Mouse (Mus musculus) liver, embryonic 13.5 days (tissue): ENCODE results near the gene Spaca4. TPM values are rescaled to one million over a fixed set of nuclear protein-coding genes. Genes with fewer than 3 reads are reported as not detected.

ENCODE experiments used
- ATAC-seq: fragments of 200-750 bp; cut with Nextera tagmentation; 2 replicates; pipeline ENCODE4 v1.8.0; 2017; ENCODE audit warnings: low read depth, mild to moderate bottlenecking, moderate number of reproducible peaks, moderate library complexity
- DNase-seq: peaks from one replicate; pipeline ENCODE4 v3.0.0; 2022
- H3K27ac ChIP-seq: fragments of 300-500 bp; sonication (generic); 2 replicates; pipeline ENCODE4 v1.5.1; 2015; ENCODE audit warnings: moderate library complexity, mild to moderate bottlenecking, inconsistent platforms
- H3K27me3 ChIP-seq: fragments of 300-500 bp; sonication (generic); 2 replicates; pipeline ENCODE4 v1.6.1; 2015; ENCODE audit warnings: mild to moderate bottlenecking, inconsistent platforms
- H3K36me3 ChIP-seq: fragments of 300-500 bp; sonication (generic); 2 replicates; pipeline ENCODE4 v1.6.1; 2015; ENCODE audit warnings: mild to moderate bottlenecking, inconsistent platforms
- H3K4me1 ChIP-seq: fragments of 300-500 bp; sonication (generic); replicated peaks from 2 replicates; pipeline ENCODE4 v1.6.1; 2015; ENCODE audit warnings: inconsistent platforms
- H3K4me2 ChIP-seq: fragments of 300-500 bp; sonication (generic); 2 replicates; pipeline ENCODE4 v1.6.1; 2015; ENCODE audit warnings: inconsistent platforms, mild to moderate bottlenecking, moderate library complexity
- H3K4me3 ChIP-seq: fragments of 300-500 bp; sonication (generic); replicated peaks from 2 replicates; pipeline ENCODE4 v1.5.1; 2015; ENCODE audit warnings: mild to moderate bottlenecking, inconsistent platforms
- H3K9ac ChIP-seq: fragments of 300-500 bp; sonication (generic); 2 replicates; pipeline ENCODE4 v1.6.1; 2015; ENCODE audit warnings: mild to moderate bottlenecking, inconsistent platforms
- H3K9me3 ChIP-seq: fragments of 300-500 bp; sonication (generic); replicated peaks from 2 replicates; pipeline ENCODE4 v1.6.1; 2016; ENCODE audit warnings: inconsistent platforms
- WGBS: fragments of 180-500 bp; shearing (Covaris S2); methylation state at CpG from one replicate; pipeline ENCODE4 v1.1.7; 2015; ENCODE audit not compliant: insufficient replicate concordance; 5-methylcytosine and 5-hydroxymethylcytosine counted together
- polyA plus RNA-seq: library from polyadenylated mRNA; unstranded; fragments of >200 nt; fragmentation: Nextera tagmentation; extraction: Ambion mirVana; gene quantifications from 2 replicates; pipeline ENCODE4 v1.2.1, GENCODE M21; 2015

Spaca4 gene
- polyA plus RNA-seq, 1 experiment from 2014 or later: not detected

DNA sequence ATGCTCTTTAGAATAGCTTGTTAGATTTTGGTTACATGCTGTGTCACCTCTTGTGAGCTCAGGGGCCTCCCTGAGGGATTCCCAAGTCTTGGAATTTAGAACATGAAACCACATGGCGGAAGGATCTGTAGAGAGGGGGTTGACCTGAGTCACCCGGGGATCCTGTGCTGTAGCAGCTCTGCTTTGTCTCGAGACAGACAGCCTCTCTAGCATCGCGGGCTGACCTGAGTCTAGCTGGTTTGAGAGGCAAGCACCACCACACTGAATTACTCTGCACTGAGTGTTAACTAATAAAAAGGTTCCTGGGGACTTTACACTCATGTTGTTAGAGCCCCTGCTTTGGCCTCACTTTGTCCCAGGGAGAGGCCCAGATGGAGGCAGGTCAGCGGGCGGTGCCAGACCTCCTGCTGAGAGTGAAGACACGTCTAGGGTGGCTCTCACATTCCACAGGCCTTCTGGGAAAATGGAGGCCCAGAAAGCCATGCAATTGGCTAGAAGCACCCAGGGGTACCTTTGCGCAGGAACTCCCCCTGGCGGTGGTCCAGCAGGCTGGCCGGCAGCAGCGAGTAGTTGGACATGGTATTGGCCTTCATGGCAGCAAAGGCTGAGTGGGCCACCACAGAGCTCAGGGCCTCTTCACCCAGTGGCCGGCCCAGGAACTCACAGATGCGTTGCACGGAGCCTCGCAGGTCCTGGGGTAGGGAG, 5.3 kb upstream of the Spaca4 start:
- H3K4me2 ChIP-seq: no peak overlapping the region
- peaks cover 26% of the 10 kb centered on the region for H3K36me3 ChIP-seq
- no peaks in the 10 kb centered on the region for H3K27me3 ChIP-seq
- WGBS: 22% methylated on average over 16 of the region's 16 CpGs
- no peak overlapping the region for H3K9ac ChIP-seq
- peaks cover 29% of the 10 kb centered on the region for H3K4me1 ChIP-seq
- DNase-seq (peak; percentile 47), ATAC-seq (0 out of 2 replicates have a peak, but pooled peaks have one; percentile 10)
- no peaks in the 10 kb centered on the region for H3K9me3 ChIP-seq
- no peak overlapping the region for H3K27ac ChIP-seq
- H3K4me3 ChIP-seq: no peak overlapping the region

DNA sequence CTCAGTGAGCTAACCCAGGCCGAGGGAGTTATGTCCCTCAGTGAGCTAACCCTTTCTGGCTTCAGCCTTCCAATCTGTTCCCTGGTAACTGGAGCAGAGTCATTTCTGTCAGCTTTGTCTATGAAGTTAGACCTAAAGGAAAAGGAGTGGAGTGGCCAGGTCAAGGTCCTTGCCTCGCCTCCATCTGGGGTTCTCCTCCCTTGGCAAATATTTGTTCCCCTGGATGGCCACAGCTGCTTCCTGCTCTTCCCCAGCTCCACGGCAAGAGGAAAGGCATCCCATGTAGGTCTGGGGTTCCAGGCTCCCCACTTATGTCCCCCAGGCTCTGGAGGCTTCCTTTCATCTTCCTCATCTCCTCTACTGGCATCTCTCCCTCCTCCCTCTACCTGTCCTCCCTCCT, 2.0 kb upstream of the Spaca4 start:
- 63% methylated on average over 3 of the region's 3 CpGs for WGBS
- ATAC-seq (no peak), DNase-seq (no peak)
- H3K4me1 ChIP-seq: peaks cover 29% of the 10 kb centered on the region
- H3K27ac ChIP-seq: no peak overlapping the region
- H3K4me2 ChIP-seq: no peak overlapping the region
- H3K27me3 ChIP-seq: no peaks in the 10 kb centered on the region
- no peaks in the 10 kb centered on the region for H3K9me3 ChIP-seq
- no peak overlapping the region for H3K4me3 ChIP-seq
- H3K36me3 ChIP-seq: peaks cover 58% of the 10 kb centered on the region
- H3K9ac ChIP-seq: no peak overlapping the region

DNA sequence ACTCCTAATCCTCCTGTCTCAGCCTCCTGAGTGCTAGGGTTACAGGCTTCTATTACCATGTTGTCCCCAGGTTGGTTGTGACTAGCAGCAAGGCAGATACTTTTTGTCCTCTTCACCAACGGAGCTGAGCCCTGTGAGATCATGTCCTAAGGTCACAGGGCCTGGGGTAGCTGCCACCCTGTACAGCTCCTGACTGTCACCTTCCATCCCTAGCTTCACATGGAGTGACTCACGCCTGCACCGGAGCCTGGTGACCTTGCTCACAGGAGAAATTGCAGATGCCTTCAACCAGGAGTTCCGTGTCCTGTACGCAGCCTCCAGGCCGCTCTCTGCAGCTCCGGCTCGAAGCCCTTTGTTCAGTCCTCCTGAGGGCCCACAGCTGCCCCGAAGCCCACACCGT, 806 bp upstream of the Spaca4 start:
- WGBS: 88% methylated on average over 10 of the region's 10 CpGs
- Histone ChIP-seq H3K36me3 (peaks cover 70% of the 10 kb centered on the region), H3K4me3 (no peak overlapping the region), H3K27ac (no peak overlapping the region), H3K9ac (no peak overlapping the region), H3K9me3 (no peaks in the 10 kb centered on the region), H3K27me3 (no peaks in the 10 kb centered on the region), H3K4me1 (peaks cover 30% of the 10 kb centered on the region), H3K4me2 (no peak overlapping the region)
- no peak for DNase-seq
- ATAC-seq: no peak

DNA sequence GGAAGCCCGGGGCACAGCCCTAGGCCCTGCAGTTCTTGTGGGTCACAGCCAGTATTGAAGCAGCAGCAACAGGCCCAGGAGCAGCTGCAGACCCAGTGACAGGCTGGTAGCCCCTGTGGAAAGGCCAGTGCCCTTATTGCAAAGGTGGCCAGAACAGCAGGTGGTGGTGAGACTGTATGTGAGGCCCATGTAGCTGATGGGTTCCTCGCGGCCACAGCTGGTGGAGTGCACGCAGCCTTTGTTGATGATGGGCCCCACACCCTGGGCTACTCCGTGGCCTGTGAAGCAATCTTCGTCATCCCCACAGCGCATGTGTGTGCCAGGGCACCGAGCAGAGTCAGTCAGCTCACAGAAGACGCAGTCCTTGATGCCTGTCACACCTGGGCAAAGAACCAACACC, 462 bp downstream of the Spaca4 start:
- ATAC-seq: no peak
- Histone ChIP-seq H3K9me3 (no peaks in the 10 kb centered on the region), H3K27ac (no peak overlapping the region), H3K4me3 (no peak overlapping the region), H3K27me3 (no peaks in the 10 kb centered on the region), H3K36me3 (peaks cover 83% of the 10 kb centered on the region), H3K4me1 (peaks cover 34% of the 10 kb centered on the region), H3K4me2 (no peak overlapping the region), H3K9ac (no peak overlapping the region)
- WGBS: 85% methylated on average over 9 of the region's 9 CpGs
- DNase-seq: no peak

DNA sequence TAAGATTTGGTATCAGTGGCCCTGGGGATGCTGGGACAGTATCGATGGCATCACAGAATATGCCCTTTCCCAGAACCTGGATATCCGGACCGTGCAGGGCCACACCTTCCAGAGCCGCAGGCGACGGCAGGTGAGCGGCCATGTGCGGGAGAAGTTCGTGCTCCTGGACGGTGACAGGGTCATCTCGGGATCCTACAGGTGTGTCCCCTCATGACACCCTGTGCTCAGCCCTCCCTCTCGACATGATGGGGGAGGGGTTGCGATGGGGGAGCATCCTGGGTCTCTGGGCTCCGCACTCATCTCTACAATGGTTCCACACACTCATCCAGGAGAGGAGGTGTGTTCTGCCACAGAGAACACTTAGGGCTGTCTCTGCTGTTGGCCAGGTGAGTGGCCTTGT, 1.8 kb downstream of the Spaca4 start:
- ATAC-seq: no peak
- H3K9me3 ChIP-seq: no peaks in the 10 kb centered on the region
- 85% methylated on average over 14 of the region's 14 CpGs for WGBS
- no peak overlapping the region for H3K27ac ChIP-seq
- peaks cover 36% of the 10 kb centered on the region for H3K4me1 ChIP-seq
- no peak for DNase-seq
- peaks cover 91% of the 10 kb centered on the region for H3K36me3 ChIP-seq
- no peaks in the 10 kb centered on the region for H3K27me3 ChIP-seq
- H3K4me3 ChIP-seq: no peak overlapping the region
- H3K4me2 ChIP-seq: no peak overlapping the region
- no peak overlapping the region for H3K9ac ChIP-seq

DNA sequence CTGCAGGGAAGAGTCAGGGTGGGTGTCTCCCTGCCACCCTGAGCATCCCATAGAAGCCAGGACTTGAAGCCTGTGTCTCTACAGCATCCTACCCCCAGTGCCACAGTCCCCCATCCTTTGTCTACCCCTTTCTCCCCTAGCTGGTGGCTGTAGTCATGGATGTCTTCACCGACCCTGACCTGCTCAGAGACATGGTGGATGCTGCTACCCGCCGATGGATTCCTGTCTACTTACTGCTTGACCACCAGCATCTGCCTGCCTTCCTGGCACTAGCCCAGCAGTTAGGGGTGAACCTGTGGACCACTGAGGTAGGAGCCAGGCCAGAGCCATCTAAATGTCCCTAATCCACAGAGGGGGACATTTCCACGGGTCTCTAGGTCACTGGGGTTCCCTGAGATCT, 2.3 kb downstream of the Spaca4 start:
- H3K4me3 ChIP-seq: no peak overlapping the region
- WGBS: 88% methylated on average over 4 of the region's 4 CpGs
- ATAC-seq (no peak), DNase-seq (no peak)
- no peaks in the 10 kb centered on the region for H3K9me3 ChIP-seq
- H3K36me3 ChIP-seq: peaks cover 89% of the 10 kb centered on the region
- no peak overlapping the region for H3K9ac ChIP-seq
- peaks cover 37% of the 10 kb centered on the region for H3K4me1 ChIP-seq
- H3K4me2 ChIP-seq: no peak overlapping the region
- H3K27ac ChIP-seq: no peak overlapping the region
- H3K27me3 ChIP-seq: no peaks in the 10 kb centered on the region

DNA sequence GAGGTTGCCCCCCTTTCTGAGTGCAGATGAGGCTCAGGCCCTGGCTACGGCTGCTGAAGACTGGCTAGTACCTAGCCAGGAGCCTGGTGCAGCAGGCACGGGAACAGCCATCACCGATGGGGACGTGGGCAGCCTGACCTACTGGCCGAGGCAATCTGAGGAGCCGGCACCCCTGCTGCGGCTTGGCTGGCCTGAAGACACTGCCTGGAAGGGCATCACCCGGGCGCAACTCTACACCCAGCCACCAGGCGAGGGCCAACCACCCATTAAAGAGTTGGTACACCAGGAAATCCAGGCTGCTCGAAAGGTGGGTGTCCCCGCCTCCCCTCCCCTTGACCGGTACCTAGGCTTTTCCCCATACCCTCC, 3.3 kb downstream of the Spaca4 start:
- H3K27ac ChIP-seq: 0 out of 2 replicates have a peak overlapping the region, but pooled peaks have one; percentile 29
- H3K4me3 ChIP-seq: no peak overlapping the region
- H3K9ac ChIP-seq: no peak overlapping the region
- peaks cover 84% of the 10 kb centered on the region for H3K36me3 ChIP-seq
- WGBS: 79% methylated on average over 13 of the region's 13 CpGs
- H3K27me3 ChIP-seq: no peaks in the 10 kb centered on the region
- no peak for DNase-seq
- H3K9me3 ChIP-seq: no peaks in the 10 kb centered on the region
- H3K4me2 ChIP-seq: no peak overlapping the region
- H3K4me1 ChIP-seq: peaks cover 32% of the 10 kb centered on the region
- no peak for ATAC-seq

DNA sequence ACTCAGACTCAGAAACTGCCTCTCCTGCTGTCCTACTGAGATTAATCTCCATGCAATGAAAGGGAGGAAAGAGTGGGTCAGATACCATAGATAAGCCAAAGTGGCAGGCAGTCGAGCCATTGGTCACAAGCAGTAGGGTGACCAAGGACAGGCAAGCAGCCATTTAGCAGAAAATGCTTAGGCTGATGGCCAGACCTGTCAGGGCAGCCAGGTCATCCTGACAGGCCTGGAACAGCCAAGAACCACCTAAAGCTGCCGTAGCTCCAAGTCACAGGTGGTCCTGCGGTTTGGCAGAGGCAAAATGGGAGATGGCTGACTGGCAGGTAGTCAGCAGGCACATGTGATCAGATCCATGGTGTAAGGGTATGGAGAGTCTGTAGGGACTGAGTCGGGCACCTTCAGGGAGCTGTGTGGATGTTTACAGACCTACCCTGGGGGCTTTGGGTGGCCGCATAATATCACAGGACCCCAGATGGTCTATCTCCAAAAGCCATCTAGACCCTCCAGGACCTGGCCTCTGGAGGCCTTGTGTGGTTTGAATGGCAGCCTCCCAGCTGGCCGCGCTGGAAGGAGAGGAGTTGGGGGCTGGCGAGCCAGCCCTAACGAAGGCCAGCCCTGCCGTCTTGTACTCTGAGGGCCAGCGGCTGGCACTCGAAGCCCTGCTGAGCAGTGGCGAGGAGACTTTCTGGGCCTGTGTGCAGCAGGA, 3.8 kb downstream of the Spaca4 start:
- no peak overlapping the region for H3K4me3 ChIP-seq
- H3K4me1 ChIP-seq: peaks cover 35% of the 10 kb centered on the region
- WGBS: 74% methylated on average over 13 of the region's 13 CpGs
- H3K27me3 ChIP-seq: no peaks in the 10 kb centered on the region
- DNase-seq (no peak), ATAC-seq (no peak)
- H3K36me3 ChIP-seq: peaks cover 79% of the 10 kb centered on the region
- H3K9me3 ChIP-seq: no peaks in the 10 kb centered on the region
- H3K4me2 ChIP-seq: no peak overlapping the region
- H3K9ac ChIP-seq: no peak overlapping the region
- peak overlapping the region; percentile 29; the same call in 1 of the 2 replicates for H3K27ac ChIP-seq

DNA sequence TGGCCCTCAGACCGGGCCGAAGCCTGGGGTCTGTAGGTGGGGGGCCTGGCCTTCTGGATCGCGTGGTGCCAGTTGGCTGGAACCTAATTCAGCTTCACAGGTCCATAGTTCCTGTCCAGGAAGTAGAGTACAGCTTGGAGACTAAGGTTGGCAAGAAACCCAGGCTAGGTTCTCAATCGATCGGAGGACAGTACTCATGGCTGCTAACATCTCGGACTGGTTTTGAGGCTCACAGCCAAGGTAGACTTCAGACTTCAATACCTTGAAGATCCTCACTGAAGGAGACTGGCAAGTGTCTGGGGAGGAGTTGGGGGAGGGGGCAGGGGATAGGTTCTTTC, 4.4 kb downstream of the Spaca4 start:
- H3K27me3 ChIP-seq: no peaks in the 10 kb centered on the region
- no peak overlapping the region for H3K9ac ChIP-seq
- no peaks in the 10 kb centered on the region for H3K9me3 ChIP-seq
- no peak overlapping the region for H3K4me2 ChIP-seq
- H3K4me1 ChIP-seq: peaks cover 41% of the 10 kb centered on the region
- peaks cover 73% of the 10 kb centered on the region for H3K36me3 ChIP-seq
- no peak overlapping the region for H3K4me3 ChIP-seq
- 0 out of 2 replicates have a peak overlapping the region, but pooled peaks have one; percentile 9 for H3K27ac ChIP-seq
- DNase-seq: no peak
- 78% methylated on average over 7 of the region's 7 CpGs for WGBS
- ATAC-seq: no peak

DNA sequence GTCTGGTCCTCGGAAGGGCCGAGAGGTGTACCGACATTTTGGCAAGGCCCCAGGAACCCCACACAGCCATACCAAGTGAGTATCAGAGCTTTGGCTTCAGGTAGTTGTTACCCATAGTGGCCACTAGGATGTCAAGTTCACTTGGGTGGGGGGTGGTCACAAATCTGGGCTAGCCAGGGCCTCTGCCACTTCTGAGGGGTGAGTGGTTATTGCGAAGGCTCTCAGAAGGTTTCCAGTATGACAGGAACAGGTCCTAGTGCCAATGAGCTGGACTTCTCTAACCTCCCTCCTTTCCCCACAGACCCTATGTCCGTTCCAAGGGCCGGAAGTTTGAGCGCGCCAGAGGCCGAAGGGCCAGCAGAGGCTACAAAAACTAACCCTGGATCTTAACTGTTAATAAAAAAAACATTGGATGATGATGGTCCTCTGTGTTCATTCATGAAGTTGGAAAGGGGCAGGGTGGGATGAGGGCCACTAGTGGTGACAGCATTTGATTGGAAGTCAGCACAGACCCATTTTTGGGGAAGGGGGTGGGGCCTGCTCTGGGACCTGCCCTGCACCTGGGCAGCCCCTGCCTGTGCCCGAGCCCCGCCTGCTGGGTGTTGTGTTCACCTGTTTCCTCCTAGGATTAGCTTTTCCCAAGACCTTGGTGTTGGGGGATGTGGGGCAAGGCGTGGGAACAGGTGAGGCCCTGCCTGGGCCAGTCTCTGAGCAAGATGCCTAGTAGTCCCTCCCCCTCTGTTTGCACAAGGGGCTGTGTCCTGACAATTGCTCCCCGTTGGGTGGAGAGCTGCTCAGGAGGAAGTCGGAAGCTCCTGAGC, 5.0 kb downstream of the Spaca4 start, which contains the start of gene Fam83e:
TSS of gene Fam83e (plus strand) at position 800 of the 821 bp plus-strand sequence.
- 78% methylated on average over 14 of the region's 14 CpGs for WGBS
- no peak for ATAC-seq
- H3K4me2 ChIP-seq: peak within 1 kb of the TSS; percentile 73
- peaks cover 46% of the 10 kb centered on the region for H3K4me1 ChIP-seq
- no peaks in the 10 kb centered on the region for H3K9me3 ChIP-seq
- H3K27ac ChIP-seq: peak within 1 kb of the TSS; percentile 87
- no peak for DNase-seq
- no peaks in the 10 kb centered on the region for H3K27me3 ChIP-seq
- H3K4me3 ChIP-seq: peak within 1 kb of the TSS; percentile 81; the same call in 1 of the 2 replicates
- H3K36me3 ChIP-seq: peaks cover 67% of the 10 kb centered on the region
- peak within 1 kb of the TSS; percentile 96; the same call in 1 of the 2 replicates for H3K9ac ChIP-seq

DNA sequence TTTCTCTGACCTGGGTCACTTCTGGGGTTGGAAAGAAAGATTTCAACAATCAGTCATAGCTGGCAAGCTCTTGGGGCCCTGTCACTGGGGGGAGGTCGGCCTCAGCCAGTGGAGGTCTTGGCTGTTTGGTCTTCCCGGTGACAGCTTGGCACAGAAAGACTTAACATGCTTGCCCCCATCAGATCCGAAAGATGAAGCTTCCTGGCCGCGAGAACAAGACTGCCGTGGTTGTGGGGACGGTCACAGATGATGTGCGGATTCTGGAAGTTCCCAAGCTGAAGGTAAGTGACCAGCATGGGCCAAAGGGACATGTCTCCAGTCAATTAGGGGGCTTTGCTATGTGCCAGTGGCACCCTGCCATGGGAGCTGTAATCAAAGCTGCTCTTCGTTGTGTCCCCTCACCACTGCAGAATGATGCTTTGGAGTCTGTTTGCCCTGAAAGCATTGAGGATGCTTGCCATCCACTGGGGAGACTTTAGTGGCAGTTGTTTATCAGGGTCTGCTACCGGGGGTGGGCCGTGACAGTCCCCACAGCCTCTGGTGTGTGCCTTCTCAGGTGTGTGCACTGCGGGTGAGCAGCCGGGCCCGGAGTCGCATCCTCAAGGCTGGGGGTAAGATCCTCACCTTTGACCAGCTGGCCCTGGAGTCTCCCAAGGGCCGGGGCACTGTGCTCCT, 5.7 kb downstream of the Spaca4 start:
- no peaks in the 10 kb centered on the region for H3K9me3 ChIP-seq
- DNase-seq (no peak), ATAC-seq (no peak)
- H3K9ac ChIP-seq: peak overlapping the region; percentile 96
- H3K27ac ChIP-seq: peak overlapping the region; percentile 87
- H3K4me2 ChIP-seq: peak overlapping the region; percentile 73
- peak overlapping the region; percentile 81 for H3K4me3 ChIP-seq
- 81% methylated on average over 16 of the region's 16 CpGs for WGBS
- H3K4me1 ChIP-seq: peaks cover 51% of the 10 kb centered on the region
- peaks cover 60% of the 10 kb centered on the region for H3K36me3 ChIP-seq
- no peaks in the 10 kb centered on the region for H3K27me3 ChIP-seq
